Mouse (Mus musculus): Measurements from ENCODE around the gene Areg. TPM values are rescaled to one million over a fixed set of nuclear protein-coding genes. Genes with fewer than 3 reads are reported as not detected.

The Areg gene
- polyA plus RNA-seq, 1 experiment from 2014 or later: 0.16 TPM

GRCm38 (mm10) chr5:91144971-91145370, 5.6 kb downstream of the Areg start:
- H3K9me3 ChIP-seq (ENCODE audit: control insufficient read depth, low read length): no peaks in the 10 kb centered on the region
- 89% methylated on average over 9 of the region's 9 CpGs for WGBS
- no peak overlapping the region for H3K27ac ChIP-seq (ENCODE audit: low read depth, low read length)
- H3K4me2 ChIP-seq (ENCODE audit: low read depth, low read length, severe bottlenecking): no peak overlapping the region
- no peak overlapping the region for H3K9ac ChIP-seq (ENCODE audit: low read length)
- H3K4me3 ChIP-seq (ENCODE audit: low read depth, low read length): no peak overlapping the region
- peaks cover 7% of the 10 kb centered on the region for H3K27me3 ChIP-seq (ENCODE audit: control insufficient read depth, insufficient read depth, low read length)
- H3K4me1 ChIP-seq (replicated peaks; ENCODE audit: control insufficient read depth, insufficient read depth, low read length): no peaks in the 10 kb centered on the region
- no peaks in the 10 kb centered on the region for H3K36me3 ChIP-seq (ENCODE audit: control insufficient read depth, insufficient read depth, low read length)
- no peak for ATAC-seq (replicated peaks; ENCODE audit: low FRiP score)
- DNase-seq (ENCODE audit: low spot score): no peak

- H3K9me3 ChIP-seq (ENCODE audit: control insufficient read depth, low read length): no peaks in the 10 kb centered on the region
- no peak overlapping the region for H3K9ac ChIP-seq (ENCODE audit: low read length)
- DNase-seq (ENCODE audit: low spot score) (no peak), ATAC-seq (replicated peaks; ENCODE audit: low FRiP score) (no peak)
- 90% methylated on average over 1 of the region's 1 CpGs for WGBS
- no peaks in the 10 kb centered on the region for H3K27me3 ChIP-seq (ENCODE audit: control insufficient read depth, insufficient read depth, low read length)
- no peak overlapping the region for H3K4me2 ChIP-seq (ENCODE audit: low read depth, low read length, severe bottlenecking)
- no peaks in the 10 kb centered on the region for H3K36me3 ChIP-seq (ENCODE audit: control insufficient read depth, insufficient read depth, low read length)
- no peak overlapping the region for H3K4me3 ChIP-seq (ENCODE audit: low read depth, low read length)
- no peaks in the 10 kb centered on the region for H3K4me1 ChIP-seq (replicated peaks; ENCODE audit: control insufficient read depth, insufficient read depth, low read length)
- no peak overlapping the region for H3K27ac ChIP-seq (ENCODE audit: low read depth, low read length)
Measured at GRCm38 (mm10) chr5:91147001-91147400, 7.6 kb downstream of the Areg start.

- Histone ChIP-seq H3K4me1 (replicated peaks; ENCODE audit: control insufficient read depth, insufficient read depth, low read length) (no peaks in the 10 kb centered on the region), H3K27ac (ENCODE audit: low read depth, low read length) (no peak overlapping the region), H3K27me3 (ENCODE audit: control insufficient read depth, insufficient read depth, low read length) (no peaks in the 10 kb centered on the region), H3K9me3 (ENCODE audit: control insufficient read depth, low read length) (no peaks in the 10 kb centered on the region), H3K36me3 (ENCODE audit: control insufficient read depth, insufficient read depth, low read length) (no peaks in the 10 kb centered on the region), H3K4me2 (ENCODE audit: low read depth, low read length, severe bottlenecking) (no peak overlapping the region), H3K4me3 (ENCODE audit: low read depth, low read length) (no peak overlapping the region), H3K9ac (ENCODE audit: low read length) (no peak overlapping the region)
- DNase-seq (ENCODE audit: low spot score): no peak
- 93% methylated on average over 2 of the region's 2 CpGs for WGBS
- ATAC-seq (replicated peaks; ENCODE audit: low FRiP score): no peak
Measured at GRCm38 (mm10) chr5:91148054-91148453, 8.7 kb downstream of the Areg start.

- Histone ChIP-seq H3K36me3 (ENCODE audit: control insufficient read depth, insufficient read depth, low read length) (no peaks in the 10 kb centered on the region), H3K4me1 (replicated peaks; ENCODE audit: control insufficient read depth, insufficient read depth, low read length) (no peaks in the 10 kb centered on the region), H3K4me2 (ENCODE audit: low read depth, low read length, severe bottlenecking) (no peak overlapping the region), H3K9me3 (ENCODE audit: control insufficient read depth, low read length) (no peaks in the 10 kb centered on the region), H3K27me3 (ENCODE audit: control insufficient read depth, insufficient read depth, low read length) (no peaks in the 10 kb centered on the region), H3K4me3 (ENCODE audit: low read depth, low read length) (no peak overlapping the region), H3K9ac (ENCODE audit: low read length) (no peak overlapping the region), H3K27ac (ENCODE audit: low read depth, low read length) (no peak overlapping the region)
- DNase-seq (ENCODE audit: low spot score) (no peak), ATAC-seq (replicated peaks; ENCODE audit: low FRiP score) (no peak)
- 89% methylated on average over 8 of the region's 8 CpGs for WGBS
Measured at GRCm38 (mm10) chr5:91156677-91157076, 17.3 kb downstream of the Areg start.

GRCm38 (mm10) chr5:91157169-91157568, 17.8 kb downstream of the Areg start:
- Histone ChIP-seq H3K4me3 (ENCODE audit: low read depth, low read length) (no peak overlapping the region), H3K9ac (ENCODE audit: low read length) (no peak overlapping the region), H3K4me1 (replicated peaks; ENCODE audit: control insufficient read depth, insufficient read depth, low read length) (no peaks in the 10 kb centered on the region), H3K36me3 (ENCODE audit: control insufficient read depth, insufficient read depth, low read length) (no peaks in the 10 kb centered on the region), H3K27me3 (ENCODE audit: control insufficient read depth, insufficient read depth, low read length) (no peaks in the 10 kb centered on the region), H3K9me3 (ENCODE audit: control insufficient read depth, low read length) (no peaks in the 10 kb centered on the region), H3K27ac (ENCODE audit: low read depth, low read length) (no peak overlapping the region), H3K4me2 (ENCODE audit: low read depth, low read length, severe bottlenecking) (no peak overlapping the region)
- 53% methylated on average over 3 of the region's 3 CpGs for WGBS
- DNase-seq (ENCODE audit: low spot score): no peak
- no peak for ATAC-seq (replicated peaks; ENCODE audit: low FRiP score)

GRCm38 (mm10) chr5:91162787-91163186, 23.4 kb downstream of the Areg start:
- ATAC-seq (replicated peaks; ENCODE audit: low FRiP score): no peak
- no peaks in the 10 kb centered on the region for H3K27me3 ChIP-seq (ENCODE audit: control insufficient read depth, insufficient read depth, low read length)
- H3K9ac ChIP-seq (ENCODE audit: low read length): no peak overlapping the region
- no peaks in the 10 kb centered on the region for H3K9me3 ChIP-seq (ENCODE audit: control insufficient read depth, low read length)
- H3K27ac ChIP-seq (ENCODE audit: low read depth, low read length): no peak overlapping the region
- 81% methylated on average over 4 of the region's 4 CpGs for WGBS
- H3K4me3 ChIP-seq (ENCODE audit: low read depth, low read length): no peak overlapping the region
- no peak overlapping the region for H3K4me2 ChIP-seq (ENCODE audit: low read depth, low read length, severe bottlenecking)
- H3K4me1 ChIP-seq (replicated peaks; ENCODE audit: control insufficient read depth, insufficient read depth, low read length): no peaks in the 10 kb centered on the region
- DNase-seq (ENCODE audit: low spot score): no peak
- no peaks in the 10 kb centered on the region for H3K36me3 ChIP-seq (ENCODE audit: control insufficient read depth, insufficient read depth, low read length)

- Histone ChIP-seq H3K36me3 (ENCODE audit: control insufficient read depth, insufficient read depth, low read length) (no peaks in the 10 kb centered on the region), H3K27me3 (ENCODE audit: control insufficient read depth, insufficient read depth, low read length) (no peaks in the 10 kb centered on the region), H3K4me3 (ENCODE audit: low read depth, low read length) (no peak overlapping the region), H3K9ac (ENCODE audit: low read length) (no peak overlapping the region), H3K4me1 (replicated peaks; ENCODE audit: control insufficient read depth, insufficient read depth, low read length) (no peaks in the 10 kb centered on the region), H3K9me3 (ENCODE audit: control insufficient read depth, low read length) (no peaks in the 10 kb centered on the region), H3K27ac (ENCODE audit: low read depth, low read length) (no peak overlapping the region), H3K4me2 (ENCODE audit: low read depth, low read length, severe bottlenecking) (no peak overlapping the region)
- ATAC-seq (replicated peaks; ENCODE audit: low FRiP score) (no peak), DNase-seq (ENCODE audit: low spot score) (no peak)
- WGBS: 93% methylated on average over 5 of the region's 5 CpGs
Measured at GRCm38 (mm10) chr5:91166601-91167000, 27.2 kb downstream of the Areg start.

GRCm38 (mm10) chr5:91176397-91176796, 37.0 kb downstream of the Areg start:
- DNase-seq (ENCODE audit: low spot score): no peak
- no peaks in the 10 kb centered on the region for H3K9me3 ChIP-seq (ENCODE audit: control insufficient read depth, low read length)
- H3K4me1 ChIP-seq (replicated peaks; ENCODE audit: control insufficient read depth, insufficient read depth, low read length): no peaks in the 10 kb centered on the region
- H3K27ac ChIP-seq (ENCODE audit: low read depth, low read length): no peak overlapping the region
- no peak overlapping the region for H3K4me2 ChIP-seq (ENCODE audit: low read depth, low read length, severe bottlenecking)
- no peak overlapping the region for H3K4me3 ChIP-seq (ENCODE audit: low read depth, low read length)
- no peaks in the 10 kb centered on the region for H3K36me3 ChIP-seq (ENCODE audit: control insufficient read depth, insufficient read depth, low read length)
- H3K9ac ChIP-seq (ENCODE audit: low read length): no peak overlapping the region
- H3K27me3 ChIP-seq (ENCODE audit: control insufficient read depth, insufficient read depth, low read length): no peaks in the 10 kb centered on the region
- no peak for ATAC-seq (replicated peaks; ENCODE audit: low FRiP score)

- Histone ChIP-seq H3K9ac (ENCODE audit: low read length) (no peak overlapping the region), H3K36me3 (ENCODE audit: control insufficient read depth, insufficient read depth, low read length) (no peaks in the 10 kb centered on the region), H3K4me1 (replicated peaks; ENCODE audit: control insufficient read depth, insufficient read depth, low read length) (no peaks in the 10 kb centered on the region), H3K4me3 (ENCODE audit: low read depth, low read length) (no peak overlapping the region), H3K4me2 (ENCODE audit: low read depth, low read length, severe bottlenecking) (no peak overlapping the region), H3K27me3 (ENCODE audit: control insufficient read depth, insufficient read depth, low read length) (no peaks in the 10 kb centered on the region), H3K27ac (ENCODE audit: low read depth, low read length) (no peak overlapping the region), H3K9me3 (ENCODE audit: control insufficient read depth, low read length) (no peaks in the 10 kb centered on the region)
- ATAC-seq (replicated peaks; ENCODE audit: low FRiP score) (no peak), DNase-seq (ENCODE audit: low spot score) (no peak)
- WGBS: 76% methylated on average over 3 of the region's 3 CpGs
Measured at GRCm38 (mm10) chr5:91194572-91194971, 55.2 kb downstream of the Areg start.
